In genomic region chr8:71474344-71474743, GRCm38 (mm10) we compare ENCODE assay signal across 21 mouse cellular contexts. TPM values are rescaled to one million over a fixed set of nuclear protein-coding genes. Genes with fewer than 3 reads are reported as not detected.
DNase-seq lines count a peak whose midpoint lies in the region; ATAC-seq and TF ChIP-seq lines count a peak whose summit lies in the region.
"Had no signal": no experiment of that assay in that cellular context is flagged by ENCODE, and none has a peak within 500 bp of the region (broad histone marks: within the 10 kb centered on the region; RNA-seq: fewer than 3 reads in every experiment).

No protein-coding gene starts in this region.

- H3K4me2 ChIP-seq in forebrain, embryonic 11.5 days (ENCODE audit: low read depth, low read length, severe bottlenecking): no peak overlapping the region
- H3K4me2 ChIP-seq: embryonic facial prominence, embryonic 12.5 days; forebrain, embryonic 13.5 days; forebrain, embryonic 15.5 days had no signal

- H3K9ac ChIP-seq in forebrain, embryonic 11.5 days (ENCODE audit: low read length): no peak overlapping the region
- H3K9ac ChIP-seq: embryonic facial prominence, embryonic 12.5 days; forebrain, embryonic 13.5 days; forebrain, embryonic 15.5 days; forebrain, postnatal 0 days had no signal

- 96% methylated on average over 18 of the region's 18 CpGs for WGBS in forebrain, embryonic 10.5 days
- 96% methylated on average over 18 of the region's 18 CpGs for WGBS in forebrain, embryonic 11.5 days

- no peaks in the 10 kb centered on the region for H3K9me3 ChIP-seq in forebrain, embryonic 10.5 days
- no peaks in the 10 kb centered on the region for H3K9me3 ChIP-seq in forebrain, embryonic 11.5 days (ENCODE audit: control insufficient read depth, low read length)
- no peaks in the 10 kb centered on the region for H3K9me3 ChIP-seq in E14TG2a.4 (ENCODE audit: low read length)
- H3K9me3 ChIP-seq: embryonic facial prominence, embryonic 10.5 days; embryonic facial prominence, embryonic 12.5 days; forebrain, embryonic 13.5 days; forebrain, embryonic 15.5 days; G1E had no signal

- H3K4me1 ChIP-seq in forebrain, embryonic 10.5 days: peaks cover 43% of the 10 kb centered on the region
- peaks cover 11% of the 10 kb centered on the region for H3K4me1 ChIP-seq in forebrain, embryonic 11.5 days (replicated peaks; ENCODE audit: control insufficient read depth, insufficient read depth, low read length)
- H3K4me1 ChIP-seq in E14TG2a.4 (replicated peaks; ENCODE audit: low read depth, low read length): peaks cover 66% of the 10 kb centered on the region

- ATAC-seq in forebrain, embryonic 11.5 days (replicated peaks; ENCODE audit: low FRiP score): no peak
- ATAC-seq: activated CD4-positive, CD25-positive, alpha-beta regulatory T cell, adult 4 months; forebrain, embryonic 13.5 days; forebrain, embryonic 15.5 days; forebrain, postnatal 0 days; Patski had no signal

- H3K4me3 ChIP-seq in forebrain, embryonic 10.5 days: peak overlapping the region; percentile 68; the same call in 1 of the 2 replicates
- no peak overlapping the region for H3K4me3 ChIP-seq in forebrain, embryonic 11.5 days (ENCODE audit: low read depth, low read length)
- peak overlapping the region; percentile 80; the same call in 1 of the 2 replicates for H3K4me3 ChIP-seq in E14TG2a.4 (replicated peaks; ENCODE audit: low read length)
- H3K4me3 ChIP-seq: embryonic facial prominence, embryonic 10.5 days; embryonic facial prominence, embryonic 12.5 days; forebrain, embryonic 13.5 days; forebrain, embryonic 15.5 days had no signal

- peak; percentile 61 for DNase-seq in cerebellum, adult 11-12 months
- no peak for DNase-seq in cerebellum, postnatal 4 days (ENCODE audit: low spot score in 2 of 2)
- DNase-seq in forebrain, embryonic 10.5 days (ENCODE audit: extremely low spot score, low spot score): no peak
- DNase-seq in forebrain, embryonic 11.5 days (ENCODE audit: low spot score): no peak
- peak; percentile 22 for DNase-seq in kidney, postnatal 10 days
- no peak for DNase-seq in kidney, adult 8-10 months
- DNase-seq in urinary bladder, postnatal 10 days (ENCODE audit: low spot score): no peak
- DNase-seq: adrenal gland, postnatal 14 days; adrenal gland, postnatal 36 days; cerebellum, adult 18-20 months; cerebellum, adult 8-10 months; cerebellum, postnatal 36 days; forebrain, postnatal 0 days had no signal

- peaks cover 69% of the 10 kb centered on the region for H3K36me3 ChIP-seq in forebrain, embryonic 10.5 days (replicated peaks)
- H3K36me3 ChIP-seq in forebrain, embryonic 11.5 days (ENCODE audit: control insufficient read depth, insufficient read depth, low read length): no peaks in the 10 kb centered on the region; the same call in 1 of the 2 replicates
- H3K36me3 ChIP-seq in E14TG2a.4 (ENCODE audit: insufficient read depth, low read length): peaks cover 59% of the 10 kb centered on the region

- no peak overlapping the region for H3K27ac ChIP-seq in forebrain, embryonic 10.5 days
- H3K27ac ChIP-seq in forebrain, embryonic 11.5 days (ENCODE audit: low read depth, low read length): no peak overlapping the region
- H3K27ac ChIP-seq: embryonic facial prominence, embryonic 10.5 days; embryonic facial prominence, embryonic 12.5 days; forebrain, embryonic 13.5 days; forebrain, embryonic 15.5 days had no signal

- H3K27me3 ChIP-seq in forebrain, embryonic 10.5 days (ENCODE audit: poor library complexity, severe bottlenecking): peaks cover 19% of the 10 kb centered on the region
- no peaks in the 10 kb centered on the region for H3K27me3 ChIP-seq in forebrain, embryonic 11.5 days (ENCODE audit: control insufficient read depth, insufficient read depth, low read length)
- H3K27me3 ChIP-seq in E14TG2a.4 (ENCODE audit: insufficient read depth, low read length): peaks cover 6% of the 10 kb centered on the region
- H3K27me3 ChIP-seq: embryonic facial prominence, embryonic 12.5 days; forebrain, embryonic 13.5 days; forebrain, embryonic 15.5 days; Patski had no signal

- no peak for TF ChIP-seq CTCF in E14TG2a.4 (conservative IDR thresholded peaks at IDR 0.05; ENCODE audit: low read length)

RNA-seq across cellular contexts. Expression of gene Dda1, which starts 5.3 kb away (rescaled TPM):
- 116 and 122 TPM in 2 replicates for polyA plus RNA-seq in forebrain, embryonic 10.5 days (2016; fragmentation: Nextera tagmentation; extraction: Ambion mirVana)
- 133 and 146 TPM in 2 replicates for polyA plus RNA-seq in forebrain, embryonic 11.5 days (2014; fragmentation: Nextera tagmentation; extraction: Ambion mirVana)

RNA-seq across cellular contexts. Expression of gene Mrpl34, which starts 9.6 kb away (rescaled TPM):
- polyA plus RNA-seq in forebrain, embryonic 10.5 days (2016; fragmentation: Nextera tagmentation; extraction: Ambion mirVana): 218 and 226 TPM in 2 replicates
- polyA plus RNA-seq in forebrain, embryonic 11.5 days (2014; fragmentation: Nextera tagmentation; extraction: Ambion mirVana): 186 TPM in 2 replicates

RNA-seq across cellular contexts. Expression of gene Abhd8, which starts 10.9 kb away (rescaled TPM):
- polyA plus RNA-seq in forebrain, embryonic 10.5 days (2016; fragmentation: Nextera tagmentation; extraction: Ambion mirVana): 67.6 and 68.2 TPM in 2 replicates
- 76.6 and 76.7 TPM in 2 replicates for polyA plus RNA-seq in forebrain, embryonic 11.5 days (2014; fragmentation: Nextera tagmentation; extraction: Ambion mirVana)

RNA-seq across cellular contexts. Expression of gene Ano8, which starts 11.4 kb away (rescaled TPM):
- polyA plus RNA-seq in forebrain, embryonic 10.5 days (2016; fragmentation: Nextera tagmentation; extraction: Ambion mirVana): 1.8 TPM in 2 replicates
- polyA plus RNA-seq in forebrain, embryonic 11.5 days (2014; fragmentation: Nextera tagmentation; extraction: Ambion mirVana): 5.7 and 9.3 TPM in 2 replicates

RNA-seq across cellular contexts. Expression of gene Gtpbp3, which starts 13.6 kb away (rescaled TPM):
- 21.3 and 22.3 TPM in 2 replicates for polyA plus RNA-seq in forebrain, embryonic 10.5 days (2016; fragmentation: Nextera tagmentation; extraction: Ambion mirVana)
- polyA plus RNA-seq in forebrain, embryonic 11.5 days (2014; fragmentation: Nextera tagmentation; extraction: Ambion mirVana): 7.9 and 10.8 TPM in 2 replicates

Comparison
In these comparisons a context has a peak if more than half of its experiments do, and no peak if none do; other contexts are left out.
1. DNase-seq: peak in cerebellum, adult 11-12 months (single experiment) and kidney, postnatal 10 days (single experiment); none in cerebellum, postnatal 4 days (0 of 2), forebrain, embryonic 10.5 days (single experiment), forebrain, embryonic 11.5 days (single experiment), kidney, adult 8-10 months (0 of 2) and urinary bladder, postnatal 10 days (single experiment).